Mouse (Mus musculus): ENCODE measurements around the gene Uckl1. TPM values are rescaled to one million over a fixed set of nuclear protein-coding genes. Genes with fewer than 3 reads are reported as not detected.

Uckl1 gene
- 10 to 100 TPM; 36.5 to 43.5 TPM for total RNA-seq (2021)
- long read RNA-seq, experiment 1, partial matches to known transcripts, result 2 of 50 reads
- long read RNA-seq, experiment 1, other reads (novel, unspliced or antisense), result 47 of 50 reads
- long read RNA-seq, experiment 2, partial matches to known transcripts, result 1 of 64 reads
- long read RNA-seq, experiment 2, other reads (novel, unspliced or antisense), result 61 of 64 reads

DNA sequence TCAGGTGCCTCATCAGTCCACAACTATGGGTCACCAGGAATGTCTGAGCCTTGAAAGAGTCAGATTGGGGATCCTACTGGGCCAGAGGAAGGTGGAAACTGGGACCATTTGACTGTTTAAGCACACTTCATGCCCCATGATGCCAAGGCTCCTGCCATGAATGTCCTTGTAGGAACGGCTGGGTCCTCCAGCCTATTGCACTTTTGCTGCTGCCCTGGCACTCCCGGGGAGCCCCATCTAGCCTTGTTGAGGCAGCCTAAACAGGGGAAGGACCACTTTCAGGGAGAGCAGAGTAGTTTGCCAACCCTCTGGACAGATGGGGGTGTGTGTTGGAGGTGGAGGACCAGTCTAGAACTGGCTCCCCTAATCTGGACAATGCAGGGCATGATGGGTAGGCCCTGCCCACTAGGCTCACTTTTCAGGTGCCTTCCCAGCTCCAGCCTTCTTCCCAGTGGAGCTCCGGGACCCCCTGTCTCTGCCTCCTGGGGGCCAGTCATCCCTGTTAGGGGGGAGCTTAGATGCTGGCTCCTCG, at the start of gene Uckl1:
Gene Uckl1 (minus strand): TSS at position 482 of the 532 bp plus-strand sequence.
- DNase-seq, result no peak

GRCm38 (mm10) chr2:181632624-181633023, 47.9 kb upstream of the Uckl1 start:
- no peak for DNase-seq

- DNase-seq, result no peak
Observed at GRCm38 (mm10) chr2:181628471-181628870, 43.8 kb upstream of the Uckl1 start.

- no peak for DNase-seq
Observed at GRCm38 (mm10) chr2:181623401-181623800, 38.7 kb upstream of the Uckl1 start.

DNA sequence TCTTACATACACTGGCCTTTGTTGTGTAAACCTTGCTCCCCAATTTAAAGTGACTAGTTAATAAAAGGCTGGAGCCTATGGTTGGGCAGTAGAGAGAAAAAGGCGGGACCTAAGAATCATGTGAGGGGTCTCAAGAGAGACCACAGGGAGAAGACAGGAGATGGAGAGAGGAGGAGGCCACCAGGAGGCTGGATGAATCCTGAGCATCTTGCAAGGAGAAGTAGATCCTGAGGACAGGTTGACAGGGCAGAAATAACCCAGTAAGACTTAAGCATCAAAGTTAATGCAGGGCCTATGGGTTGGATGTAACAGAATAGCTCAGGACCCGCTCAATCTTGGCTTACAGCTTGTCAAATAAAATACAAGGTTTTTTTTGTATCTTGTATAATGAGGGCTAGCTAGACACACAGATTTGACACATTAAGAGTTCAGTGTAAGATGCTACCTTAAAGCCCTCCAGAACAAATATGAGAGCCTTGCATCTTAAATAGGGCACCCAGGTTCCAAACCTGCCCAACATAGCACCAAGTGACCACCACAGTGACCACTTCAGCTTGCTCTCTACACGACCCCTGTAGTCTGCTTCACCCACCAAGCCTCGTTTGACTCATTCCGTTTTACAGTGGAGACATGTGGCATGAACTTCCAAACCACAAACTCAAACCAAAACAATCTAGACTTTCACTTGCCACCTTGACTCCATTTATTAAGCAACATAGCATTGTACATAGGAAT, 34.2 kb upstream of the Uckl1 start:
- DNase-seq, result no peak

GRCm38 (mm10) chr2:181602367-181602766, 17.7 kb upstream of the Uckl1 start:
- no peak for DNase-seq

- DNase-seq, result no peak
Observed at GRCm38 (mm10) chr2:181601751-181602145, 17.1 kb upstream of the Uckl1 start.

- DNase-seq, result peak; percentile 95
Observed at GRCm38 (mm10) chr2:181600828-181601750, 16.4 kb upstream of the Uckl1 start.

DNA sequence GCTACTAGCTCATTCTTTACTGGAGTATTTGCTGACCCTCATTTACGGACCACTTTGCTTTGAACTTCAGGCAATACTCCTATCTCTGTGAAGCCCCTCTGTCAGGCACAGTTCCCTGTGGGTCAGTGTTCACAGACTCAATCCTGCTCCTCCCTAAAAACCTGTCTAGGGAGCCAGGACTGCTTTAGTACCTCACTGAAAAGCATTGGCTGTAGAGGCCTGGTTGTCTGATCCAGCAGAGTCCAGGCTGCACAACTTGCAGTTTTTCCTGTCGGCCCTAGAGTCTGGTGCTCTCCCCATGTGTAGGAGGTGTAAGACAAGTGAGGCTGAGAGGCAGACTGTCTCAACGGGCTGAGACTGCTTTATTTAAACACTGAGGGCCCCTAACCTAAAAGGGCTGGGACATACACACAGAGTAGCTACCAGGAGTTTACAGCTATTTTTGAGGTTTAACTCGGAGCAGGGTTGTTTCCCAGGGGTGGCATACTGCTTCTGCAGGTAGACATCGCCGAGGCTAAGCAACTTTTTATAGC, 15.6 kb upstream of the Uckl1 start:
- DNase-seq, result no peak

GRCm38 (mm10) chr2:181598454-181599351, 14.0 kb upstream of the Uckl1 start, which contains the start of gene Samd10:
Gene Samd10, minus strand, starts transcription at chr2:181599212.
- no peak for DNase-seq

GRCm38 (mm10) chr2:181597378-181598061, 12.8 kb upstream of the Uckl1 start:
- no peak for DNase-seq

- DNase-seq, result no peak
Observed at GRCm38 (mm10) chr2:181596221-181596960, 11.7 kb upstream of the Uckl1 start.

- no peak for DNase-seq
Observed at GRCm38 (mm10) chr2:181594946-181595696, 10.4 kb upstream of the Uckl1 start.

DNA sequence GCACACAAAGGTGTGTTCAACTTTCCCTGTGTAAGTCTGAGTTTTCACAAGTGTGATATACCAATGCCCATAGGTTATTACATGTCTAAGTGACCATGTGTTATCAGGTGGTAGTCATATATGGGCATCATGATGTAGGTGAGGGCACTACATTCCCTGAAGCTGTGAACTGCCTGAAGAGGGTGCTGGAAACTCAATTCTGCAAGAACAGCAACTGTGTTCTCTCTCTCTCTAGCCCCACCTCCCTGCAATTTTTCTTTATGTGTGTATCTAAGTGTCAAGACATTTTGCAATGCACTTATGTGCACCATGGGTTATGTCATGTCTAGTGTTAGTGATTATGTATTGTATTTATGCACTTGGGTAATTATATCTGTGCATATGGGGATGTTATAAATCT, 9.2 kb upstream of the Uckl1 start:
- no peak for DNase-seq

- no peak for DNase-seq
Observed at GRCm38 (mm10) chr2:181593042-181593421, 8.3 kb upstream of the Uckl1 start.

- peak; percentile 74 for DNase-seq
Observed at GRCm38 (mm10) chr2:181592231-181593041, 7.7 kb upstream of the Uckl1 start, which contains the start of gene Zfp512b. Gene Zfp512b, minus strand, starts transcription at chr2:181592803.

- no peak for DNase-seq
Observed at GRCm38 (mm10) chr2:181591528-181592085, 6.9 kb upstream of the Uckl1 start, which contains the start of gene Prpf6. Gene Prpf6, plus strand, starts transcription at chr2:181591868.

- DNase-seq, result no peak
Observed at GRCm38 (mm10) chr2:181590471-181590870, 5.8 kb upstream of the Uckl1 start.

Data from gastrocnemius, postnatal 10 days (tissue).